Mouse (Mus musculus) lung, postnatal 10 days (tissue): ENCODE measurements around the gene Batf.
"Not testable (repeated sequence)": the region's sequence is repeated elsewhere in the genome, so short reads cannot be mapped to it uniquely, and the experiment has no call there.

ENCODE experiments used
- DNase-seq: peaks from one replicate; pipeline ENCODE4 v3.0.0; 2021

The Batf gene

GRCm38 (mm10) chr12:85686466-85687216 is at the start of gene Batf:
Gene Batf, plus strand, starts transcription at chr12:85686669.
- peak; percentile 18 for DNase-seq

DNA sequence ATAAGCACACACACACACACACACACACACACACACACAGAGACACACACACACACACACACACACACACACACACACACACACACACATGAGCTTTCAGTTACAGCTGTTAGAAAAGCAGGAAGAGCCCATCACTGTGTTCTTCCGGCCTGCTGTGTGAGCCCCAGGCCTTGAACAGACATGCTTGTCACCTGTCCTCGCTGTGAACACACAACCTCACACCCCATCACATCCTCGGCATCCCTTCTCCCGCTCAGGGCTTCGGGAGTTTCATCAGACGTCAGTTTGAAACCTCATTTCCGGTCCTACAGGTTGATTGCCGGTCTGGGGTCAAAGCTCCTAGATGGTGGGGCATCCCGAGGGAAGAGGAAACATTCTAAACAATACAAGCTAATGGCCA is 48.5 kb upstream of the Batf start:
- no peak for DNase-seq

- peak; percentile 38 for DNase-seq
Observed at GRCm38 (mm10) chr12:85638541-85639325, 47.7 kb upstream of the Batf start.

- DNase-seq, result peak; percentile 95
Observed at GRCm38 (mm10) chr12:85639326-85640008, 47.0 kb upstream of the Batf start.

DNA sequence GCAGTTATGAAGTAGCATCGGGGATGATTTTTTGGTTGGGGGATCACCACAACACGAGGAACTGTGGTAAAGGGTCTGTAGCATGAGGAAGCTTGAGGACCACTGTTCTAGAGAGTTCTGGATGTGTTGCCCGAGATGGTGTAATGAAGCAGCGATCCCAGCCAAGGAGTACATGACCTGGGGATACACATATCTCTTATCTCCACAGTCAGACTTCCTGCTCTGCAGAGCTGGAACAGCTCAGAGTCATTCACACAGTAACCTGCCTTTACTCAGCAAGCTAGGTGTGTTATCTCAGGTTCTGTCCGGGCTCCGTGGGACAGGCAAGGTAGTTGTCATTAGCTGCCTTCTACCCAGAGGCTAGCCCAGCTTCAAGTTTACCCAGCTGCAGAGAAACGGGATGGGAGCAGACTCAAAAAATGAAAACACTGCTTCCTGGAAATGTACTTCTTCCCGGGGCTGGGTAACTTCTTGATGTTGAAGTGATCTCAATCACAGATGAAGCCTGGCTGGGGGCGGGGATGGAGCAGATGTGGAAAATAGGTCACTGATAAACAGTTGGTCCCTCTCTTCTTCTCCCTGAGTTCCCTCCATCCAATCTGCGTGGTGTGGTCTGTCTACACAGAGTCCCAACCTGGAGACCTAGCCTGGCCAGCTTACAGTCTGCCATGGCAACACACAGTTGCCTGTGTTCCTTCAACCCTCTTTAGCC is 45.5 kb upstream of the Batf start:
- peak; percentile 41 for DNase-seq

DNA sequence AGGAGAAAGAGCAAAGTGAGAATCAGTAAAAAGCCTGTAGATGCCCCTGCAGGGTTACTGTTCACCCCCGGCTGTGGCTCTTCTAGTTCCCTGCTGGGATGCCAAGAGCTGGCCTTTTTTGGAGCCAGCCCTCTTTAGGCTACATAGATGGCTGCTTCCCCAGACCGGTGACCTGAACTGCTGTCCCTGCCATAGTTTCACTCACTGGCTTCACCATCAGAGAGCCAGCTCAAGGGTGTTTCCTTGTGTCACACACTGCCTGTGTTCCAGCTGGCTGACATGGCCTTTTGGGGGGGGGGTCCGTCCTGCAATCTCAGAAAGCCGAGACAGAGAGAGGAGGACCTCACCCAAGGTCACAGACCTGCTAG is 44.9 kb upstream of the Batf start:
- DNase-seq, result no peak

GRCm38 (mm10) chr12:85643735-85644134 is 42.7 kb upstream of the Batf start:
- DNase-seq, result no peak

DNA sequence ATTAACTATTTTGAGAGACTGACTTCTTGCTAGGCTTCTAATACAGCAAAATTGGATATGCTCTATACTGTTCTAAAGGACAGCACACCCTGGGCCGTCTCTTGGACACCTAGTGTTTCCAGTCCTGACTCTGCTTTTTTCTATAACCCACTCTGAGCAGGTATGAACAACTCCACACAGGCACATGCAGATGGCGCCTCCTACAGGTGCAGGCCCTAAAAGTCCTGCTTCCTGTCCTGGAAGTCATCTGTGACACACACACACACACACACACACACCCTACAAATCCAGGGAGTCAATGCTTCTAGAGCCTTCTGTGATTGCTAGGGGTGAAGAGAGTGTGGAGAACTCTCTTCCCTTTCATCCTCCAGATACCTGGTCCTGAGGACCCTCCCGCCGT is 40.8 kb upstream of the Batf start:
- DNase-seq, result peak; percentile 63

DNA sequence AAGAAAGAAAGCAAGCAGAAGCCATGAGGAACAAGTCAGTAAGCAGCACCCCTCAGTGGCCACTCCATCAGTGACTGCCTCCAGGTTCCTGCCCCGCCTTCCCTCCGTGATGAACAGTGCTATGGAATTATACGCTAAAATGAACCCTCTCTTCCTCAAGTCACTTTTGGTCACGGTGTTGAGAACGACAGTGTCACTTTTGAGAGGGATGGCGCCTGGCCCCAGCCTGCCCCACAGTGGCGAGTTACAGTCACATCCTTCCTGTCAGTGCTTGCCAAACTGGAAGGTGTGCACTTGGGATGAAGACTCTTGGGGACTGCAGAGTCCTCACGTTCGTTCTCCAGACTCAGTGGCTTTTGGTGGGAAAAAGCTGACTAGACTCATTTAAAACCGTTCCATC is 39.1 kb upstream of the Batf start:
- DNase-seq, result peak; percentile 55

- no peak for DNase-seq
Observed at GRCm38 (mm10) chr12:85647955-85648354, 38.5 kb upstream of the Batf start.

- no peak for DNase-seq
Observed at GRCm38 (mm10) chr12:85659319-85659718, 27.1 kb upstream of the Batf start.

GRCm38 (mm10) chr12:85660855-85661254 is 25.6 kb upstream of the Batf start:
- no peak for DNase-seq

DNA sequence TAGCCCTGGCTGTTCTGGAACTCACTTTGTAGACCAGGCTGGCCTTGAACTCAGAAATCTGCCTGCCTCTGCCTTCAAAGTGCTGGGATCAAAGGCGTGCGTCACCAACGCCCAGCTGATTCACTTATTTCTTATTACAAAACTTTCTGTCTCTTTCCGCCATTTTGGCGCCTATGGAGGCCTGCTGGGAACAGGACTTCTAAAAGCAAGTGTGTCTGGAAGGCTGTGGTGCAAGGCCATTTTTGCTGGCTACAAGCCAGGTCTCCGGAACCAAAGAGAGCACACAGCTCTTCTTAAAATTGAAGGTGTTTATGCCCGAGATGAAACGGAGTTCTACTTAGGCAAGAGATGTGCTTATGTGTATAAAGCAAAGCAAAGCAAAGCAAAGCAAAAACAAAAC is 24.2 kb upstream of the Batf start:
- not testable (repeated sequence) for DNase-seq

DNA sequence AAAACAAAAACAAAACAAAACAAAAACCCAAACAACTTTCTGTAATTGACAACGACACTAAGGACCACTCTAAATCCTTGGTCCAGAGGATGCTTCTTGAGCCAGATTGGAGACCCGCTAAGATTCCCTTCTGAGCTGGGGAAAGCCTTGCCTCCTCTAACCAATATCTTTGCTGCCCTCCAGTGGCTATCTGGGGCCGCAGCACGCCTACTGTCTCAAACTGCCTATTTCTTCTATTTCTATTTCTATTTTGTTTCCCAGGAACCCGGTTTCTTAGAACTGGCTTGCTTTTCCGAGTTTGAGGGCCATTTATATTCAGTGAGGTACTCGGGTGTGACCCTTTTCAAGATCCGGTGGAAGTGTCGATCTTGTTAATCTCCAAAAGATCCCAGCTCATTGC is 23.6 kb upstream of the Batf start:
- DNase-seq, result peak; percentile 90

DNA sequence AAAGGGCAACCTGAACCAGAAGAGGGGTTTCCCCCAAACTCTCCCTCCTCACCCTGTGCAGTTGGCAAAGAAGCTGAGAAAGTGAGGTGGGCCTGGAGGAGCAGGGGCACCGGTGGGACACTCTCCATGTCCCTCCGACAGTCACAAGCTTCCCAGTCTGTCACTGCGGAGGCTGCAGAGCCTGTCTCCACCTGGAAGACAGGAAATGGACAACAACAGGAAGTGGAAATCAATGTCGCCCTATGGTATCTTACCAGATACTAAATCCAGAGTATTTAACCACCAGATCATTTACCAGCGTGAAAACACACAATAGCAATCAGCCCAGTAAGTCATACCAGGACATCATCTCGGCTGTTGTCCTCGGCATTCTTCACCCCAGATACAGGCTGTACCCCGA is 20.4 kb upstream of the Batf start:
- DNase-seq, result no peak

DNA sequence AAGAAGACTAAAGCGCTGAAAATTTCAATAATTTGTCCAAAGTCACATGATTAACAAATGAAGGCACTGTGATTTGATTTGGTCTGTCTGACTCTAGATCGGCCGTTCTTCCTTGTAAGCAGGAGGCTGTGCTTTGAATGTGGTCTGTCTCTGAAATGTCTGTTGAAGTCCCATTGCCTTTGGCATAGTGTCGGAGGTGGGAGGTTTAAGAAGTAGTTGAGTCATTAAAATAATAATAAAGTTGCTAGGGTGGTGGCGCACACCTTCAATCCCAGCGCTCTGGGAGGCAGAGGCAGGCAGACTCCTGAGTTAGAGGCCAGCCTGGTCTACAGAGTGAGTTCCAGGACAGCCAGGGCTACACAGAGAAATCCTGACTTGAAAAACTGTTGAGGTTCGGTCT is 19.4 kb upstream of the Batf start:
- DNase-seq, result no peak

DNA sequence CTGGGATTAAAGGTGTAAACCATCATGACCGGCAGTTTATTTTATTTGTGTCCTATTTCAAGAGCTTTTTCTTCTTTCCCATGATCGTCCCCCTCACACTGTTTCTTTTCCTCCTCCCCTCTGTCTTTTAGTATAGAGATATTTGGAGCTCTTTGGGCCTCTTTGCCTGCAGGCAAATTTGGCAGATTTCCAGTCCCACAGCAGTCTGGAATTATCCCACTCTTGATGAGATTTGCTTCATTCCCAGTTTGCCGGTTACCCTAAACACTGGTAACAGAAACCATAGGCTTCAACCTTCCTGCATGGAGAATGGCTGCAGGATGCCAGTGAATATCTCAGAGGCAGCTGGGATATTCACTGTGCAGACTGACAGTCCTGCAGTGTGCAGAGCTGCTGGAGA is 17.8 kb upstream of the Batf start:
- DNase-seq, result no peak

GRCm38 (mm10) chr12:85670080-85670479 is 16.4 kb upstream of the Batf start:
- DNase-seq, result no peak

- DNase-seq, result no peak
Observed at GRCm38 (mm10) chr12:85673914-85674313, 12.6 kb upstream of the Batf start.

DNA sequence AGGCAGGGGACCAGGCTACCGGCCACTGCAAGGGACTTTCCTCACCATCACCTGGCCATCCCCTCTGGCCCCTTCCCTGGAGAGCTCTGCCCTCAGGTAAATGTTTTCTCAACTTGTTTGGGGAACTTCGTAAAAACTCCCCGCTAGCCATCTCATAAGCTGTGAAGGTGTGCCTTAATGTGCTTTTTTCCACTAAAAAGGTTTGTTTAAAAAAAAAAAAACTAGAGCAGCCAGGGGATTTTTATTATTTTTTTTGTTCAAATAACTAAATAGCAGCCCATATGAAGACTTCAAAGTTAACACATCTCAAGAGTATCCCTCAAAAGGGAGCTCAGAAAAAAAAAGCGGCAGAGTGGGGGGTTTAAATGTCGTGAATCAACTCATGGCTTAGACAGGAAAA is 7.4 kb upstream of the Batf start:
- no peak for DNase-seq

DNA sequence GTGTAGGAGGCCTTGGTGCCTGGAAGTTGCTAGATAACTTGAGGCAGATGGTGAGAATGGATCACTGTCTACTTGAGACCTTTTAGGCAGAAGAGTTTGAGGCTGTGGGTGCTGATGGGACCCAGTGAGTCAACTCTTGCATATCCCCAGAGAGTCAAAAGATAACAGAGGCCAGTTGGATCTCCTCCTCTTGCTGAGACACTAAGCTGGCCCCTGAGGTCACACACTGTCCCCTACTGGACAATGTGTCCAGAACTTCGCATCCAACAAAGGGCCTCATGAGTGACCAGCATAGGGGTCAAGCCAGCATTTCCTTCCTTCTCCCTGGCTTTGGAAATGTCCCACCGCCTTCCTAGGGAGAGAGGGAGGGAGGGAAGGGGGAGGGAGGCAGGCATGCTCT is 6.7 kb upstream of the Batf start:
- DNase-seq, result no peak

GRCm38 (mm10) chr12:85682328-85682727 is 4.1 kb upstream of the Batf start:
- no peak for DNase-seq
